Mouse (Mus musculus): ENCODE measurements around the gene 1700024G13Rik. TPM values are rescaled to one million over a fixed set of nuclear protein-coding genes. Genes with fewer than 3 reads are reported as not detected.
"Not testable (repeated sequence)": the region's sequence is repeated elsewhere in the genome, so short reads cannot be mapped to it uniquely, and the experiment has no call there.

1700024G13Rik gene
- polyA plus RNA-seq, 1 experiment, result not detected

GRCm38 (mm10) chr14:32351181-32351920 lies 36.8 kb downstream of the 1700024G13Rik start:
- not testable (repeated sequence) for H3K4me1 ChIP-seq (ENCODE audit: control insufficient read depth, insufficient read depth, insufficient read length, low read length); H3K27ac ChIP-seq (replicated peaks; ENCODE audit: low read depth, low read length); H3K4me3 ChIP-seq (ENCODE audit: insufficient read depth, low read depth, low read length)

- no peak overlapping the region for H3K4me3 ChIP-seq (ENCODE audit: insufficient read depth, low read depth, low read length)
- no peak overlapping the region for H3K27ac ChIP-seq (replicated peaks; ENCODE audit: low read depth, low read length)
- H3K4me1 ChIP-seq (ENCODE audit: control insufficient read depth, insufficient read depth, insufficient read length, low read length), result no peaks in the 10 kb centered on the region
These were observed 40.9 kb downstream of the 1700024G13Rik start for GRCm38 (mm10) chr14:32347307-32347706.

GRCm38 (mm10) chr14:32344694-32345093 lies 43.5 kb downstream of the 1700024G13Rik start:
- Histone ChIP-seq H3K4me3 (ENCODE audit: insufficient read depth, low read depth, low read length) (no peak overlapping the region), H3K4me1 (ENCODE audit: control insufficient read depth, insufficient read depth, insufficient read length, low read length) (no peaks in the 10 kb centered on the region), H3K27ac (replicated peaks; ENCODE audit: low read depth, low read length) (no peak overlapping the region)

- Histone ChIP-seq H3K4me1 (ENCODE audit: control insufficient read depth, insufficient read depth, insufficient read length, low read length) (no peaks in the 10 kb centered on the region), H3K4me3 (ENCODE audit: insufficient read depth, low read depth, low read length) (no peak overlapping the region), H3K27ac (replicated peaks; ENCODE audit: low read depth, low read length) (no peak overlapping the region)
These were observed 44.0 kb downstream of the 1700024G13Rik start for GRCm38 (mm10) chr14:32344176-32344575.

- Histone ChIP-seq H3K4me1 (ENCODE audit: control insufficient read depth, insufficient read depth, insufficient read length, low read length) (no peaks in the 10 kb centered on the region), H3K27ac (replicated peaks; ENCODE audit: low read depth, low read length) (no peak overlapping the region), H3K4me3 (ENCODE audit: insufficient read depth, low read depth, low read length) (no peak overlapping the region)
These were observed 46.4 kb downstream of the 1700024G13Rik start for GRCm38 (mm10) chr14:32341823-32342222.

- Histone ChIP-seq H3K4me1 (ENCODE audit: control insufficient read depth, insufficient read depth, insufficient read length, low read length) (no peaks in the 10 kb centered on the region), H3K4me3 (ENCODE audit: insufficient read depth, low read depth, low read length) (no peak overlapping the region), H3K27ac (replicated peaks; ENCODE audit: low read depth, low read length) (no peak overlapping the region)
These were observed 51.6 kb downstream of the 1700024G13Rik start for GRCm38 (mm10) chr14:32336547-32336946.

- Histone ChIP-seq H3K4me1 (ENCODE audit: control insufficient read depth, insufficient read depth, insufficient read length, low read length) (no peaks in the 10 kb centered on the region), H3K27ac (replicated peaks; ENCODE audit: low read depth, low read length) (no peak overlapping the region), H3K4me3 (ENCODE audit: insufficient read depth, low read depth, low read length) (no peak overlapping the region)
These were observed 52.2 kb downstream of the 1700024G13Rik start for GRCm38 (mm10) chr14:32336021-32336420.

GRCm38 (mm10) chr14:32332515-32333445 lies 55.4 kb downstream of the 1700024G13Rik start:
- Histone ChIP-seq H3K4me3 (ENCODE audit: insufficient read depth, low read depth, low read length) (no peak overlapping the region), H3K4me1 (ENCODE audit: control insufficient read depth, insufficient read depth, insufficient read length, low read length) (no peaks in the 10 kb centered on the region), H3K27ac (replicated peaks; ENCODE audit: low read depth, low read length) (no peak overlapping the region)

- Histone ChIP-seq H3K4me1 (ENCODE audit: control insufficient read depth, insufficient read depth, insufficient read length, low read length) (no peaks in the 10 kb centered on the region), H3K4me3 (ENCODE audit: insufficient read depth, low read depth, low read length) (no peak overlapping the region), H3K27ac (replicated peaks; ENCODE audit: low read depth, low read length) (no peak overlapping the region)
These were observed 60.8 kb downstream of the 1700024G13Rik start for GRCm38 (mm10) chr14:32327366-32327765.

Other genes starting within 250 kb of the 1700024G13Rik start
- not detected in 2 replicates for gene Msmb, start 246.4 kb downstream of the 1700024G13Rik start, polyA plus RNA-seq (2012; ENCODE audit: insufficient read depth, insufficient read length, missing spikeins)
- 117 and 123 TPM in 2 replicates for gene Ncoa4, start 228.5 kb downstream of the 1700024G13Rik start, polyA plus RNA-seq (2012; ENCODE audit: insufficient read depth, insufficient read length, missing spikeins)
- gene Timm23, start 186.5 kb downstream of the 1700024G13Rik start, polyA plus RNA-seq (2012; ENCODE audit: insufficient read depth, insufficient read length, missing spikeins), result 326 TPM in 2 replicates
- gene Parg, start 186.4 kb downstream of the 1700024G13Rik start, polyA plus RNA-seq (2012; ENCODE audit: insufficient read depth, insufficient read length, missing spikeins), result 14.4 and 20.3 TPM in 2 replicates
- gene Ogdhl, start 66.4 kb downstream of the 1700024G13Rik start, polyA plus RNA-seq (2012; ENCODE audit: insufficient read depth, insufficient read length, missing spikeins), result 0.40 TPM in 1 of 2 replicates, not detected in the other
- not detected in 2 replicates for gene Slc18a3, start 76.5 kb upstream of the 1700024G13Rik start, polyA plus RNA-seq (2012; ENCODE audit: insufficient read depth, insufficient read length, missing spikeins)
- gene Chat, start 77.6 kb upstream of the 1700024G13Rik start, polyA plus RNA-seq (2012; ENCODE audit: insufficient read depth, insufficient read length, missing spikeins), result not detected in 2 replicates
- 1.5 and 3.7 TPM in 2 replicates for gene Ercc6, start 125.1 kb upstream of the 1700024G13Rik start, polyA plus RNA-seq (2012; ENCODE audit: insufficient read depth, insufficient read length, missing spikeins)
- not detected in 2 replicates for gene Prrxl1, start 211.0 kb upstream of the 1700024G13Rik start, polyA plus RNA-seq (2012; ENCODE audit: insufficient read depth, insufficient read length, missing spikeins)